Mouse (Mus musculus) midbrain, embryonic 13.5 days (tissue): ENCODE results near the gene Mtg1. TPM values are rescaled to one million over a fixed set of nuclear protein-coding genes. Genes with fewer than 3 reads are reported as not detected.
A peak's percentile ranks its signal among the peaks of the same experiment; 100 is the strongest.
"Not testable (repeated sequence)": the region's sequence is repeated elsewhere in the genome, so short reads cannot be mapped to it uniquely, and the experiment has no call there.

Source experiments
- ATAC-seq: fragments of 200-750 bp; cut with Nextera tagmentation; 2 replicates; pipeline ENCODE4 v1.8.0; 2017; ENCODE audit warnings: mild to moderate bottlenecking, moderate TSS enrichment, moderate library complexity
- H3K27ac ChIP-seq: fragments of 300-500 bp; sonication (generic); 2 replicates; pipeline ENCODE4 v1.5.1; 2015; ENCODE audit warnings: inconsistent platforms, mild to moderate bottlenecking, moderate library complexity
- H3K27me3 ChIP-seq: fragments of 300-500 bp; sonication (generic); 2 replicates; pipeline ENCODE4 v1.6.1; 2015; ENCODE audit warnings: mild to moderate bottlenecking, inconsistent platforms
- H3K36me3 ChIP-seq: fragments of 300-500 bp; sonication (generic); 2 replicates; pipeline ENCODE4 v1.6.1; 2015; ENCODE audit warnings: mild to moderate bottlenecking, inconsistent platforms
- H3K4me1 ChIP-seq: fragments of 300-500 bp; sonication (generic); replicated peaks from 2 replicates; pipeline ENCODE4 v1.6.1; 2015; ENCODE audit warnings: inconsistent platforms
- H3K4me2 ChIP-seq: fragments of 300-500 bp; sonication (generic); replicated peaks from 2 replicates; pipeline ENCODE4 v1.6.1; 2015; ENCODE audit warnings: moderate library complexity, mild to moderate bottlenecking, inconsistent platforms
- H3K4me3 ChIP-seq: fragments of 300-500 bp; sonication (generic); replicated peaks from 2 replicates; pipeline ENCODE4 v1.5.1; 2015; ENCODE audit warnings: mild to moderate bottlenecking, inconsistent platforms
- H3K9ac ChIP-seq: fragments of 300-500 bp; sonication (generic); replicated peaks from 2 replicates; pipeline ENCODE4 v1.6.1; 2015; ENCODE audit warnings: mild to moderate bottlenecking, inconsistent platforms
- H3K9me3 ChIP-seq: fragments of 300-500 bp; sonication (generic); 2 replicates; pipeline ENCODE4 v1.6.1; 2016; ENCODE audit warnings: mild to moderate bottlenecking, inconsistent platforms
- WGBS: fragments of 180-500 bp; shearing (Covaris S2); methylation state at CpG from one replicate; pipeline ENCODE4 v1.1.7; 2015; 5-methylcytosine and 5-hydroxymethylcytosine counted together
- polyA plus RNA-seq: library from polyadenylated mRNA; unstranded; fragments of >200 nt; fragmentation: Nextera tagmentation; extraction: Ambion mirVana; gene quantifications from 2 replicates; pipeline ENCODE4 v1.2.1, GENCODE M21; 2015

Mtg1 gene
- polyA plus RNA-seq, 1 experiment from 2014 or later: 32.8 TPM

- Histone ChIP-seq H3K4me2 (peak within 1 kb of the TSS; percentile 90), H3K27ac (peak within 1 kb of the TSS; percentile 80), H3K27me3 (no peaks in the 10 kb centered on the region), H3K9me3 (no peaks in the 10 kb centered on the region), H3K4me1 (peaks cover 17% of the 10 kb centered on the region), H3K9ac (peak within 1 kb of the TSS; percentile 86), H3K4me3 (peak within 1 kb of the TSS; percentile 83), H3K36me3 (peaks cover 22% of the 10 kb centered on the region)
- peak; percentile 79 for ATAC-seq
- WGBS: 3% methylated on average over 23 of the region's 23 CpGs
These were observed 21.6 kb upstream of the Mtg1 start, which contains the start of gene Paox for GRCm38 (mm10) chr7:140115583-140116328. Paox (plus strand) TSS chr7:140115799.

GRCm38 (mm10) chr7:140116329-140117054 is 20.9 kb upstream of the Mtg1 start, which contains the start of gene Echs1:
Echs1 (minus strand) TSS chr7:140116476.
- Histone ChIP-seq H3K27ac (peak within 1 kb of the TSS; percentile 80), H3K9ac (peak within 1 kb of the TSS; percentile 86), H3K27me3 (peaks cover 2% of the 10 kb centered on the region; the same call in 1 of the 2 replicates), H3K4me1 (peaks cover 17% of the 10 kb centered on the region), H3K4me3 (peak within 1 kb of the TSS; percentile 83), H3K4me2 (peak within 1 kb of the TSS; percentile 90), H3K36me3 (peaks cover 14% of the 10 kb centered on the region), H3K9me3 (no peaks in the 10 kb centered on the region)
- peak; percentile 96 for ATAC-seq
- 4% methylated on average over 28 of the region's 28 CpGs for WGBS

GRCm38 (mm10) chr7:140120484-140120883 is 16.9 kb upstream of the Mtg1 start:
- WGBS: 92% methylated on average over 2 of the region's 2 CpGs
- Histone ChIP-seq H3K27ac (no peak overlapping the region), H3K27me3 (peaks cover 3% of the 10 kb centered on the region; the same call in 1 of the 2 replicates), H3K36me3 (no peaks in the 10 kb centered on the region), H3K9me3 (no peaks in the 10 kb centered on the region), H3K9ac (no peak overlapping the region), H3K4me2 (no peak overlapping the region), H3K4me1 (peaks cover 16% of the 10 kb centered on the region), H3K4me3 (no peak overlapping the region)
- ATAC-seq: no peak

GRCm38 (mm10) chr7:140121338-140121910 is 15.9 kb upstream of the Mtg1 start:
- Histone ChIP-seq H3K9ac (no peak overlapping the region), H3K27me3 (peaks cover 3% of the 10 kb centered on the region; the same call in 1 of the 2 replicates), H3K4me2 (no peak overlapping the region), H3K9me3 (no peaks in the 10 kb centered on the region), H3K27ac (no peak overlapping the region), H3K4me3 (no peak overlapping the region), H3K36me3 (no peaks in the 10 kb centered on the region), H3K4me1 (peaks cover 17% of the 10 kb centered on the region)
- ATAC-seq: no peak
- 74% methylated on average over 13 of the region's 13 CpGs for WGBS

DNA sequence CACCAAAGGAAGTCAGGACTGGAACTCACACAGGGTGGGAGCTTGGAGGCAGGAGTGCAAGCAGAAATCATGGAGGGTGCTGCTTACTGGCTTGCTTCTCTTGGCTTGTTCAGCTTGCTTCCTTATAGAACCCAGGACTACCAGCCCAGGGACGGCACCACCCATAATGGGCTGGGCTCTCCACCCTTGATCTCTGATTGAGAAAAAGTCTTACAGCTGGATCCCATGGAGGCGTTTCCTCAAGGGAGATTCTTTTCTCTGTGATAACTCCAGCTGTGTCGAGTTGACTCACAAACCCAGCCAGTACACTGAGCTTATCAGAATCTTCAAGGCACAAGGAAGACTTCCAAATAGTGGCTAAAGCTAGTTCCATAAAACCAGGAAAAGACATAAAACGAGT is 14.6 kb upstream of the Mtg1 start:
- no peaks in the 10 kb centered on the region for H3K36me3 ChIP-seq
- 36% methylated on average over 4 of the region's 4 CpGs for WGBS

DNA sequence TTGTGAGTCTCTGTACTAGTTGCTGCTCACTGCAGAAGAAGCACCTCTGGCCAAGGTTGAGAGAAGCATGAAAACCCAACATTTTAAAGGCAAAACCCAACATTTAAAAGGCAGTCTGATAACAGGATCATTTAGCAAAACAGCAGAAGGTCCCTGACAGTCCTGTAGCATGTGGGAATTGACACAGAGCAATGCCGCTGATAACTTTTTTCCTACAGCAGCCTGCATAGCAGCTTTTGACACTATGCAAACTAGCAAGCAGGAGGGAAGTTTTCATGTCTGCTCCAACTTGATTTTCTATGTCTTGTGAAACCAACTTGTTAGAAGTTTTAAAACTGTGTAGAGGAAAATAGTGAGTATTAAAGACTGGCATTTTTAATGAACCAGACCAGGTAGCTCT is 13.0 kb upstream of the Mtg1 start:
- no peak overlapping the region for H3K4me2 ChIP-seq
- H3K4me1 ChIP-seq: peaks cover 13% of the 10 kb centered on the region
- no peaks in the 10 kb centered on the region for H3K9me3 ChIP-seq
- H3K27me3 ChIP-seq: peaks cover 3% of the 10 kb centered on the region; the same call in 1 of the 2 replicates
- no peaks in the 10 kb centered on the region for H3K36me3 ChIP-seq
- no peak overlapping the region for H3K9ac ChIP-seq
- WGBS: 98% methylated on average over 1 of the region's 1 CpGs
- no peak overlapping the region for H3K27ac ChIP-seq
- no peak for ATAC-seq
- H3K4me3 ChIP-seq: no peak overlapping the region

More for the DNA sequence above, 14.6 kb upstream of the Mtg1 start:
- ATAC-seq: no peak
- peaks cover 13% of the 10 kb centered on the region for H3K4me1 ChIP-seq
- H3K4me2 ChIP-seq: no peak overlapping the region
- no peak overlapping the region for H3K9ac ChIP-seq
- no peak overlapping the region for H3K4me3 ChIP-seq
- no peaks in the 10 kb centered on the region for H3K9me3 ChIP-seq
- peaks cover 3% of the 10 kb centered on the region; the same call in 1 of the 2 replicates for H3K27me3 ChIP-seq
- no peak overlapping the region for H3K27ac ChIP-seq

DNA sequence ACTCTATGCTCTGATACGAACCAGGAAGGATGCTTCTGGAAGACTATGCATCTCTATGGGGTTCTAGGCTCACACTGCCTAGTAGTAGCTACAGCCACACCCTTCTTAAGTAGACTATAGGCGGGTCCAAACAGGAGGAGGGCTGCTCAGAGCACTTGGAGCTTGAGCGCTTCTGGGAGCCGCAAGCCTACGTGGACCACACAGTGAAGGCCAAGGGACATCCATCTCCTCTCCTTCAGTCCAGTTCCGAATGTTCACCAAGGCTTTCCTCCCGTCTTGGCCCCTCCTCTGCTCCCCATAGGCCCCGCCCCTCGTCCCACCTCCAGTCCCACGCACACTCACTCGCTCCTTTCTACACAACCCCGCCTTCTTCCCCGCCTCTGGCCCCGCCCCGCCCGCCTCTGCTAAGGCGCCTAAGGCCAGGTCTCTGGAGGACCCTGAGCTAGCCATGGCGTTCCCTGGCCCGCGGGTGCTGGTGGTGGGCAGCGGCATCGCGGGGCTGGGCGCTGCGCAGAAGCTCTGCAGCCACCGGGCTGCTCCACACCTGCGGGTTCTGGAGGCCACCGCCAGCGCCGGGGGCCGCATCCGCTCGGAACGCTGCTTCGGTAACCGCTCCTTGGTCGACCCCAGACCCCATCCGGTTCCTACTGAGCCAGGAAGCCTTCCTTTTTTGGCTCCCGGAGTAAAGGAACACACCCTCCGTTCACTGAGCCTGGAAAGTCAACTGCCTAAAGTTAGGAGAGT is 11.9 kb upstream of the Mtg1 start:
- Histone ChIP-seq H3K4me1 (peaks cover 13% of the 10 kb centered on the region), H3K27ac (0 out of 2 replicates have a peak overlapping the region, but pooled peaks have one; percentile 17), H3K27me3 (peaks cover 3% of the 10 kb centered on the region; the same call in 1 of the 2 replicates), H3K4me3 (peak overlapping the region; percentile 66), H3K36me3 (no peaks in the 10 kb centered on the region), H3K9me3 (no peaks in the 10 kb centered on the region), H3K9ac (peak overlapping the region; percentile 80), H3K4me2 (peak overlapping the region; percentile 86)
- peak; percentile 94 for ATAC-seq
- 2% methylated on average over 40 of the region's 40 CpGs for WGBS

DNA sequence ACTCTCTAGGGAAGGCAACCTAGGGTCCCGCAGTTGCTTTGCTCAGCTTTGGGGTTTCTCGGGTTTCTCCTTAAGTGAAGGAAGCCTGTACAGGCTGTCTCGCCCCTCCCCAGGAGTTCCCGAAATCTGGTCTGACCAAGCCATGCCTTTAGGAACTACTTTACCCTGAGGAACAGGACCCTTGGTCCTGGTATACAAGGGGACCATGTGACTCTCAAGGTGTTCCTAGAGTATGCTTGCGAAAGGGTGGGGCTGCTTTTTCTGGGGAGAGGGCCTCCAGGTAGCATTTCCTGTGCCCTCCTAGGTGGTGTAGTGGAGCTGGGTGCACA is 11.4 kb upstream of the Mtg1 start:
- H3K4me2 ChIP-seq: peak overlapping the region; percentile 86
- H3K4me1 ChIP-seq: peaks cover 13% of the 10 kb centered on the region
- no peaks in the 10 kb centered on the region for H3K9me3 ChIP-seq
- no peaks in the 10 kb centered on the region for H3K36me3 ChIP-seq
- no peak overlapping the region for H3K27ac ChIP-seq
- no peak; the same call in 1 of the 2 replicates for ATAC-seq
- H3K4me3 ChIP-seq: peak overlapping the region; percentile 66
- H3K27me3 ChIP-seq: peaks cover 3% of the 10 kb centered on the region; the same call in 1 of the 2 replicates
- WGBS: 7% methylated on average over 5 of the region's 5 CpGs
- peak overlapping the region; percentile 80 for H3K9ac ChIP-seq

- H3K4me2 ChIP-seq: no peak overlapping the region
- ATAC-seq: no peak
These were observed 10.4 kb upstream of the Mtg1 start for GRCm38 (mm10) chr7:140126934-140127333.

GRCm38 (mm10) chr7:140127911-140128310 is 9.5 kb upstream of the Mtg1 start:
- Histone ChIP-seq H3K4me1 (peaks cover 13% of the 10 kb centered on the region), H3K27me3 (no peaks in the 10 kb centered on the region), H3K4me2 (no peak overlapping the region), H3K27ac (no peak overlapping the region), H3K4me3 (no peak overlapping the region), H3K9me3 (no peaks in the 10 kb centered on the region), H3K36me3 (no peaks in the 10 kb centered on the region), H3K9ac (no peak overlapping the region)
- 87% methylated on average over 2 of the region's 2 CpGs for WGBS
- no peak for ATAC-seq

More at GRCm38 (mm10) chr7:140126934-140127333, 10.4 kb upstream of the Mtg1 start:
- Histone ChIP-seq H3K4me3 (no peak overlapping the region), H3K36me3 (no peaks in the 10 kb centered on the region), H3K27ac (no peak overlapping the region), H3K9me3 (no peaks in the 10 kb centered on the region), H3K27me3 (no peaks in the 10 kb centered on the region), H3K9ac (no peak overlapping the region), H3K4me1 (peaks cover 13% of the 10 kb centered on the region)
- 88% methylated on average over 3 of the region's 3 CpGs for WGBS

GRCm38 (mm10) chr7:140132184-140132583 is 5.2 kb upstream of the Mtg1 start:
- not testable (repeated sequence) for H3K4me1 ChIP-seq, H3K27me3 ChIP-seq, H3K36me3 ChIP-seq, H3K4me2 ChIP-seq, ATAC-seq, H3K9ac ChIP-seq, H3K9me3 ChIP-seq, H3K27ac ChIP-seq, H3K4me3 ChIP-seq
- WGBS: 95% methylated on average over 7 of the region's 7 CpGs
